Mouse (Mus musculus) ES-Bruce4 (cell line): Measurements from ENCODE around the gene Usp40. TPM values are rescaled to one million over a fixed set of nuclear protein-coding genes. Genes with fewer than 3 reads are reported as not detected.

Source experiments
- H3K27ac ChIP-seq: 2 replicates; pipeline ENCODE4 v1.5.1; 2012; ENCODE audit warnings: low read length, inconsistent platforms; ENCODE audit not compliant: insufficient read depth
- H3K27me3 ChIP-seq: 2 replicates; pipeline ENCODE4 v1.6.1; 2012; ENCODE audit warnings: mild to moderate bottlenecking, low read length, inconsistent platforms; ENCODE audit not compliant: control insufficient read depth, poor library complexity, insufficient read depth, severe bottlenecking
- H3K36me3 ChIP-seq: 2 replicates; pipeline ENCODE4 v1.6.1; 2012; ENCODE audit warnings: inconsistent platforms, mild to moderate bottlenecking, low read length, moderate library complexity; ENCODE audit not compliant: control insufficient read depth, poor library complexity, insufficient read depth, severe bottlenecking
- H3K4me1 ChIP-seq: one replicate; pipeline ENCODE4 v1.8.1; 2011; ENCODE audit warnings: low read length; ENCODE audit not compliant: control insufficient read depth, insufficient read depth
- H3K4me3 ChIP-seq: 2 replicates; pipeline ENCODE4 v1.5.1; 2011; ENCODE audit warnings: low read depth, mild to moderate bottlenecking, low read length
- H3K9ac ChIP-seq: 2 replicates; pipeline ENCODE4 v1.6.1; 2012; ENCODE audit warnings: low read depth, mild to moderate bottlenecking, inconsistent platforms; ENCODE audit not compliant: poor library complexity, severe bottlenecking
- H3K9me3 ChIP-seq: replicated peaks from 2 replicates; pipeline ENCODE4 v1.6.1; 2012; ENCODE audit warnings: mild to moderate bottlenecking, low read length, inconsistent platforms; ENCODE audit not compliant: control insufficient read depth, poor library complexity, insufficient read depth, severe bottlenecking
- CTCF ChIP-seq: IDR thresholded peaks from one replicate; pipeline ENCODE4 v1.8.1; 2011; ENCODE audit warnings: low read depth, low read length
- EP300 ChIP-seq: IDR thresholded peaks from 2 replicates; pipeline ENCODE4 v1.6.1; 2011; ENCODE audit warnings: low read depth, low read length; ENCODE audit not compliant: insufficient read depth
- POLR2A ChIP-seq: IDR thresholded peaks from one replicate; pipeline ENCODE4 v1.8.1; 2011; ENCODE audit warnings: low read length; ENCODE audit not compliant: insufficient read depth
- polyA plus RNA-seq: library from polyadenylated mRNA; stranded (reverse); fragments of >200 nt; gene quantifications from 2 replicates; pipeline ENCODE4 v1.2.4, GENCODE M21; 2011; ENCODE audit warnings: low read depth; ENCODE audit not compliant: missing spikeins, insufficient read depth, insufficient read length

The Usp40 gene
- polyA plus RNA-seq, 1 experiment: 19.6 TPM

DNA sequence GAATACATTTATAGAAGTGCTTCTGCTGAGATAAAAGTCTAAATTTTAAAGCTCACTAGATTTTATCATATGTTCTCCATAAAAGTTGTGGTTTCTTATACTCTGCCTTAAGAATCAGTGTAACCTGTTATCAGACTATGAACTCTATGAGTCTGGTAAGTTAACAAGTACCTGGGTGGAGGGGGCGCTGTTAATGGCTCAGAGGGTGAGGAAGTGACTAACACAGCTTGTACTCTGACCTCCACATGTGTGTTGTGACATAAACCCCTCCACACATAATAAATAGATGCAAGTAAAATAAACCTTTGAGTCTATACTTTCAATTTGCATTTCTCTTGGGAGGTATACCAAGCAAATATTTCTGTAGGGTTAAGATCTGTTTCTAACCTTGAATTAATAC lies 97.9 kb downstream of the Usp40 start:
- Histone ChIP-seq H3K36me3 (peaks cover 2% of the 10 kb centered on the region; the same call in 1 of the 2 replicates), H3K9me3 (peaks cover 6% of the 10 kb centered on the region; the same call in 1 of the 2 replicates), H3K27me3 (no peaks in the 10 kb centered on the region), H3K9ac (no peak overlapping the region), H3K4me1 (no peaks in the 10 kb centered on the region), H3K4me3 (no peak overlapping the region), H3K27ac (no peak overlapping the region)
- TF ChIP-seq EP300 (no peak), POLR2A (no peak), CTCF (no peak)

DNA sequence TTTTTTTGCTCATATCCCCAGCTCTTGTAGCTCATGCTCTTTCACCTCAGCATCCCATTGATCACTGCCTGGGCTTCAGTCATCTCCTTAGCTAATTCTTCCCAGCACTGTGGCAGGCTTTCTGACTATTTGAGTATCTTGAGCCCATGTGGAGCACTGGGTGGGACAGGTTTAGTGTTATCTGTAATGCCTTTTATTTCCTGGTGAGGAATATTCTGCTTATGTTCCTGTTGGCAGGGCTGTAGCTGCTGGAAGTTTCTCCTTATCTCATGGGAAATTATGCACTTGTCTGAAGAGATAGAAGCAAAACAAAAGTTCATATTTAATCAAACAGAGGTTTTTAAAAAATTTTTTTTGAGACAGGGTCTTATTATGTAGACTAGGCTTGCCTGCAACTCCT lies 98.8 kb downstream of the Usp40 start:
- H3K9ac ChIP-seq: no peak overlapping the region
- no peak overlapping the region for H3K27ac ChIP-seq
- peaks cover 6% of the 10 kb centered on the region; the same call in 1 of the 2 replicates for H3K9me3 ChIP-seq
- no peaks in the 10 kb centered on the region for H3K27me3 ChIP-seq
- H3K4me1 ChIP-seq: no peaks in the 10 kb centered on the region
- no peak for TF ChIP-seq CTCF
- no peak for TF ChIP-seq EP300
- no peak for TF ChIP-seq POLR2A
- H3K4me3 ChIP-seq: no peak overlapping the region
- H3K36me3 ChIP-seq: peaks cover 2% of the 10 kb centered on the region; the same call in 1 of the 2 replicates

DNA sequence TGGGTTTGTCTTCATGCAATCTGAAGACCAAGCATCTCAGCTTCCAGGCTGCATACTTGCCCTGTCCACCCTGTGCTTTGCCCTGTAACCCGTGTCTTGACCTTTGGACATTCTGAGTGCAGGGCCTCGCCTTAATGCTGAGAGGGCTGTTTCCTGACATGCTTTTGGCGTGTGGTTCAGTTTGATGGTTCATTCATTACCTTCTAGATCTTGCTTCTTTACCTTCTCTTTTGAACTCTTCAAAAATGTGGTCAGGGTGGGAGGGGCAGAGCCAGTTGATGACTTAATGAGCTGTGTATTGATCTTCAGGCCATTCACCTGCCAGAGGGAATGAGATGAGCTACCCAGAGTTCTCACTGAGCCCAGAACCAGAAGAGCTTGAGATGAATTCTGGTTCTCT lies 99.6 kb downstream of the Usp40 start:
- Histone ChIP-seq H3K9ac (no peak overlapping the region), H3K27ac (no peak overlapping the region), H3K27me3 (no peaks in the 10 kb centered on the region), H3K36me3 (peaks cover 2% of the 10 kb centered on the region; the same call in 1 of the 2 replicates), H3K9me3 (peaks cover 6% of the 10 kb centered on the region; the same call in 1 of the 2 replicates), H3K4me3 (no peak overlapping the region), H3K4me1 (no peaks in the 10 kb centered on the region)
- TF ChIP-seq POLR2A (no peak), EP300 (no peak), CTCF (no peak)

DNA sequence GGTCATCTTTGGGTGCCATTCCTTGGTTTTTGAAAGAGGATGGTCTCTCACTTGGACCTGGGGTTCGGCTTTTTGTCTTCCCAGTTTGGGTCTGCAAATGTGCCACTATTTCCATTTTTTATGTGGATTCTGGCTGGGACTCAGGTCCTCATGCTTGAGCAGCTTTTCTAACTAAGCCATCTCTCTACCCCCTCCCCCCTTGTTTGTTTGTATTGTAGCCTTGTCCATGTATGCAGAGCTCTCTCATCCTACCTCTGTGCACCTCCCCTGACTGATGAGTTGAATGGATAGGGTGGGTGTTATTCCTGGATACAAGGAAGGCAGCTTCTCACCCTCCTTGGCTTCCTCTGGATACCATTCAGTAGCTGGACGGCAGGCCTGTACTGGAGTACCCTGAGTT lies 100.3 kb downstream of the Usp40 start:
- Histone ChIP-seq H3K27ac (no peak overlapping the region), H3K9ac (no peak overlapping the region), H3K27me3 (no peaks in the 10 kb centered on the region), H3K36me3 (peaks cover 2% of the 10 kb centered on the region; the same call in 1 of the 2 replicates), H3K4me1 (no peaks in the 10 kb centered on the region), H3K9me3 (peaks cover 6% of the 10 kb centered on the region; the same call in 1 of the 2 replicates), H3K4me3 (no peak overlapping the region)
- TF ChIP-seq POLR2A (no peak), CTCF (no peak), EP300 (no peak)

DNA sequence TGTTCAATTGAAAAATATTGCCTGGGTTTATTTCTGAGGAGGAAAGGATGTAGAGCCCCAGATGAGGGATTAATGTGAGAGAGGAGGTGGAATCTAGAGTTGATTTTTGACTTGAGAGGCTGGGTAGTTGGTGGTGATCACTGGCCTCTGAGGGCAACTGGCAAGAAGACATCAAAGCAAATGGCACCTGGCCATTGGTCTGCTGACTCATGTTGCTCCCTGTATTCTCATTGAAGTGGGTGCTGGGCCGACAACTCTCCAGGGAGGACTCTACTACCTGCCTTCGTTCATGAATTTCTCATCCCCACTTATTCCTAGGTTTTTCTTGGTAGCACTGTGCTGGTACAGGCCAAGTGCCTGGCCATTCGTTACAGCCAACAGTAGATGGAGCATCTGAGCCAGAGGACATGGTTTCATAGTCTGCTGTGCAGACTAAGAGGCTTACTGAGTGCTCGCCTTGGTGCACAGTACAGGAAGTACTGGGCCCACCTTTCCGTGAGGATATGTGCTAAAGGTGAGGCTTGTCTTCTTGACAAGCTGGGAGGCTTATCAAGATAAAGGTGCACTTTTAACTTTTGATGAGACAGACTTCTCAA lies 101.9 kb downstream of the Usp40 start:
- Histone ChIP-seq H3K4me1 (no peaks in the 10 kb centered on the region), H3K27ac (no peak overlapping the region), H3K4me3 (no peak overlapping the region), H3K27me3 (no peaks in the 10 kb centered on the region), H3K9ac (no peak overlapping the region), H3K36me3 (peaks cover 2% of the 10 kb centered on the region; the same call in 1 of the 2 replicates), H3K9me3 (peaks cover 6% of the 10 kb centered on the region; the same call in 1 of the 2 replicates)
- no peak for TF ChIP-seq EP300
- no peak for TF ChIP-seq POLR2A
- TF ChIP-seq CTCF: no peak

DNA sequence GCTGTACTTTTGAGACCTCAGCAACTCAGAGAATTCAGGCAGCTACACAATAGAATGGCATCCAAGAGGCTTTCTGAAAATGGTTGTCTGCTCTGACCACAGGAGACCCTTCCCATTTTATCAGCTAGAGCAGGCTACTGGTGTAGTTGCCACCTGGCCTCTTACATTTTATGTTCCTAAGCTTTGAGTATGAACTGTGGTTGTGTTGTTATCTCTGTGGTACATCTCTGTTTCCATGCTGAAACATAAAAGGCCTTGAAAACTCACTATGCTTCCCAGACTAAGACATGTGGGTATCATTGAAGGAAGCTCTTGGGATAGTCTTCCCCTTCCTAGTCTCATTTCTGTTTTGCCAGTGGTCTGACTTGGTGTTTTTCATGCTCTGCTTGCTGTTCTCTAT lies 106.2 kb downstream of the Usp40 start:
- Histone ChIP-seq H3K4me1 (no peaks in the 10 kb centered on the region), H3K4me3 (no peak overlapping the region), H3K9ac (no peak overlapping the region), H3K27me3 (no peaks in the 10 kb centered on the region), H3K36me3 (no peaks in the 10 kb centered on the region), H3K9me3 (peaks cover 6% of the 10 kb centered on the region; the same call in 1 of the 2 replicates), H3K27ac (no peak overlapping the region)
- TF ChIP-seq EP300: no peak
- no peak for TF ChIP-seq CTCF
- no peak for TF ChIP-seq POLR2A
